Mouse (Mus musculus) lung, embryonic 14.5 days (tissue): ENCODE measurements around the gene Tmed5. TPM values are rescaled to one million over a fixed set of nuclear protein-coding genes. Genes with fewer than 3 reads are reported as not detected.
A peak's percentile ranks its signal among the peaks of the same experiment; 100 is the strongest.

Experiments
- ATAC-seq: fragments of 200-750 bp; cut with Nextera tagmentation; 2 replicates; pipeline ENCODE4 v1.8.0; 2017; ENCODE audit warnings: mild to moderate bottlenecking, moderate TSS enrichment, moderate library complexity; ENCODE audit not compliant: insufficient read depth
- DNase-seq: peaks from one replicate; pipeline ENCODE4 v3.0.0-alpha.2; 2015
- H3K27ac ChIP-seq: fragments of 300-500 bp; sonication (generic); 2 replicates; pipeline ENCODE4 v1.5.1; 2014; ENCODE audit warnings: low read depth, mild to moderate bottlenecking, moderate library complexity
- H3K27me3 ChIP-seq: fragments of 300-500 bp; sonication (generic); 2 replicates; pipeline ENCODE4 v1.6.1; 2014; ENCODE audit warnings: low read length, control low read depth; ENCODE audit not compliant: insufficient read depth
- H3K36me3 ChIP-seq: fragments of 300-500 bp; sonication (generic); 2 replicates; pipeline ENCODE4 v1.6.1; 2014; ENCODE audit warnings: control low read depth; ENCODE audit not compliant: insufficient read depth
- H3K4me1 ChIP-seq: fragments of 300-500 bp; sonication (generic); 2 replicates; pipeline ENCODE4 v1.6.1; 2014; ENCODE audit warnings: antibody characterized with exemption, control low read depth; ENCODE audit not compliant: insufficient read depth
- H3K4me2 ChIP-seq: fragments of 300-500 bp; sonication (generic); 2 replicates; pipeline ENCODE4 v1.6.1; 2014; ENCODE audit warnings: mild to moderate bottlenecking
- H3K4me3 ChIP-seq: fragments of 300-500 bp; sonication (generic); 2 replicates; pipeline ENCODE4 v1.5.1; 2014; ENCODE audit warnings: low read depth, low read length
- H3K9ac ChIP-seq: fragments of 300-500 bp; sonication (generic); 2 replicates; pipeline ENCODE4 v1.6.1; 2014
- H3K9me3 ChIP-seq: fragments of 300-500 bp; sonication (generic); 2 replicates; pipeline ENCODE4 v1.6.1; 2016; ENCODE audit warnings: low read depth, low read length, control low read depth
- CTCF ChIP-seq: IDR thresholded peaks from 2 replicates; pipeline ENCODE4 v1.5.1; 2016; ENCODE audit warnings: antibody characterized with exemption, low read depth
- WGBS: fragments of 180-500 bp; shearing (Covaris S2); extraction: QIAGEN DNeasy Blood & Tissue Kit; methylation state at CpG from one replicate; pipeline ENCODE4 v1.1.7; 2014; 5-methylcytosine and 5-hydroxymethylcytosine counted together
- polyA plus RNA-seq: library from polyadenylated mRNA; unstranded; fragments of >200 nt; fragmentation: Nextera tagmentation; extraction: Ambion mirVana; gene quantifications from 2 replicates; pipeline ENCODE4 v1.2.1, GENCODE M21; 2014

Tmed5 gene
- polyA plus RNA-seq, result 29.1 and 33.6 TPM in 2 replicates

GRCm38 (mm10) chr5:108132441-108133243 lies at the start of gene Tmed5, which contains the start of gene Ccdc18:
Gene Tmed5, minus strand, starts transcription at chr5:108132620.
Gene Ccdc18, plus strand, starts transcription at chr5:108132875.
- WGBS, result under 1% methylated on average over 61 of the region's 65 CpGs
- Histone ChIP-seq H3K4me1 (no peaks in the 10 kb centered on the region), H3K4me3 (peak within 1 kb of the TSS; percentile 70), H3K9ac (peak within 1 kb of the TSS; percentile 77), H3K27me3 (no peaks in the 10 kb centered on the region), H3K9me3 (no peaks in the 10 kb centered on the region), H3K36me3 (0 out of 2 replicates have a peak, but pooled peaks cover 8% of the 10 kb centered on the region), H3K27ac (peak within 1 kb of the TSS; percentile 76), H3K4me2 (peak within 1 kb of the TSS; percentile 77)
- peak; percentile 99 for DNase-seq
- peak; percentile 99 for ATAC-seq
- peak; percentile 47 for TF ChIP-seq CTCF

DNA sequence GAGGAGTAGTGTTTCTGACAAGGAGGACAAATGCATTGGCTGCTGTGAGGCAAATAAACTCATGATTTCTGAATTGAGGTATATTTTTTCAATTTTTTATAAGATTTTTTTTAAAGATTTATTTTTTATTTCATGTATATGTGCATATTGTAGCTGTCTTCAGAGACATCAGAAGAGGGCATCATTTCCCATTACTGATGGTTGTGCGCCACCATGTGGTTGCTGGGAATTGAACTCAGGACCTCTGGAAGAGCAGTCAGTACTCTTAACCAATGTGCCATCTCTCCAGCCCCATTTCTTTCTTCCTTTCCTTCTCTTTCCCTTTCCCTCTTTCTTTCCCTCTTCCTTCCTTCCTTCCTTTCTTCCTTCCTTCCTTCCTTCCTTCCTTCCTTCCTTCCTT lies 31.3 kb upstream of the Tmed5 start:
- Histone ChIP-seq H3K4me3 (no peak overlapping the region), H3K27ac (no peak overlapping the region), H3K27me3 (no peaks in the 10 kb centered on the region), H3K4me2 (no peak overlapping the region), H3K4me1 (no peaks in the 10 kb centered on the region), H3K9ac (no peak overlapping the region), H3K36me3 (no peaks in the 10 kb centered on the region), H3K9me3 (no peaks in the 10 kb centered on the region)
- 29% methylated on average over 1 of the region's 1 CpGs for WGBS
- DNase-seq (peak; percentile 53), ATAC-seq (no peak)
- TF ChIP-seq CTCF, result peak; percentile 59

DNA sequence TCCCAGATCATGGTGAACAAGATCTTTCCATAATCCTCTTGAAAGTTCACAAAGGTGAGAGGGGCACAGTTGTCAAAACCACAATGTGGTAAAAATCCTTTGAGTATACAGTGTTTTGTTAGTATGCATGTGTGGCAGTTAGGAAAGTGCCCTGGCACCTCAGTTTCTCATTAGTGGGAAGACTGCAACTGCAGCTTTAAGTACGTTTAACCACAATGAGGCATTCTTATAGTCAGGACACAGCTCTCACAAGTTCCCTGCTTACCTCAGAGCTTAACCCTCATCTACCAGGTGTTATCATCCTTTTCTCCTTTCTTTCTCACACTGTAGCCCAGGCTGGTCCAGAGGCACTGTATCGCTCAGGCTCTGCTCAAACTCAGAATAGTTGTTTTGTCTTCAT lies 28.4 kb upstream of the Tmed5 start:
- DNase-seq (no peak), ATAC-seq (no peak)
- no peak overlapping the region for H3K4me3 ChIP-seq
- H3K4me2 ChIP-seq, result no peak overlapping the region
- WGBS, result 83% methylated on average over 2 of the region's 2 CpGs
- H3K4me1 ChIP-seq, result no peaks in the 10 kb centered on the region
- H3K27me3 ChIP-seq, result no peaks in the 10 kb centered on the region
- no peak for TF ChIP-seq CTCF
- H3K27ac ChIP-seq, result no peak overlapping the region
- H3K9me3 ChIP-seq, result no peaks in the 10 kb centered on the region
- no peak overlapping the region for H3K9ac ChIP-seq
- no peaks in the 10 kb centered on the region for H3K36me3 ChIP-seq

- ATAC-seq, result no peak
- 90% methylated on average over 1 of the region's 1 CpGs for WGBS
Observed at GRCm38 (mm10) chr5:108152592-108152991, 20.2 kb upstream of the Tmed5 start.

DNA sequence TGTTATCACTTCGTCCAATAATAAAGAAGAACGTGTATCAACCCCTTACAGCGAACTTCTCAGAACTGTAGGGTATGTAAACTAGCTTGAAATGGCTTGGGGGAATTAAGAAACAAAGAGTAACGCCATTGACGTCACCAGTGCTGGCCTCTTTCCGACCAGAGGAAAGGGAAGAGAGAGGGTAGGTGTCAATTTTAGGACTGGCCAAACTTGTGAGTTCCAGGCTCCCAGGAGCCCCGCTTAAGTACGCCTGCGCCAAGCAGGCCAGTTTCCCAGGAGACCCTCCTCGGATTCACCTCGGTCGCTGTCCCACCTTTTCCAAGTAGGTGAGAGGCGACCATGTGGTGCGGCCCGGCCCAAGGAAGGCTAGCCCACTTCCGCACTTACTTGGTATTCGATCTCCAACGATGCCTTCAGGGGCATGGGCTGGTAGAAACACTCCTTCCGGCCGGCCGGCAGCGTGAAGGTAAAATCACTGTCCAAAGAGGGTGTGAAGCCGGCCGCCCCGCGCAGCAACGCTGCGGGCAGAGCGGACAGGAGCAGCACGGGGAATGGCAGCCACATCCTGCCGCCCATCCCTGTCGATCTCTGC lies 475 bp downstream of the Tmed5 start:
- Histone ChIP-seq H3K27ac (peak overlapping the region; percentile 74), H3K27me3 (no peaks in the 10 kb centered on the region), H3K4me3 (peak overlapping the region; percentile 70), H3K4me1 (no peaks in the 10 kb centered on the region), H3K36me3 (0 out of 2 replicates have a peak, but pooled peaks cover 9% of the 10 kb centered on the region), H3K9me3 (no peaks in the 10 kb centered on the region), H3K9ac (peak overlapping the region; percentile 77), H3K4me2 (peak overlapping the region; percentile 77)
- no peak for TF ChIP-seq CTCF
- peak; percentile 61 for ATAC-seq
- WGBS, result under 1% methylated on average over 32 of the region's 32 CpGs
- DNase-seq, result peak; percentile 76

More at GRCm38 (mm10) chr5:108152592-108152991, 20.2 kb upstream of the Tmed5 start:
- Histone ChIP-seq H3K4me3 (no peak overlapping the region), H3K4me1 (no peaks in the 10 kb centered on the region), H3K27me3 (no peaks in the 10 kb centered on the region), H3K9ac (no peak overlapping the region), H3K9me3 (no peaks in the 10 kb centered on the region), H3K36me3 (no peaks in the 10 kb centered on the region), H3K27ac (no peak overlapping the region), H3K4me2 (no peak overlapping the region)
- no peak for DNase-seq
- no peak for TF ChIP-seq CTCF

- no peak for ATAC-seq
- Histone ChIP-seq H3K27me3 (no peaks in the 10 kb centered on the region), H3K4me3 (no peak overlapping the region), H3K4me1 (no peaks in the 10 kb centered on the region), H3K36me3 (0 out of 2 replicates have a peak, but pooled peaks cover 4% of the 10 kb centered on the region), H3K9me3 (no peaks in the 10 kb centered on the region), H3K4me2 (no peak overlapping the region), H3K9ac (no peak overlapping the region), H3K27ac (no peak overlapping the region)
- peak; percentile 19; the same call in 1 of the 2 replicates for TF ChIP-seq CTCF
- no peak for DNase-seq
- WGBS, result 83% methylated on average over 9 of the region's 9 CpGs
Observed at GRCm38 (mm10) chr5:108120221-108120900, 12.1 kb downstream of the Tmed5 start.
